Mouse (Mus musculus) mouse embryonic stem cell (cell line): ENCODE data around the gene Kcnmb4.

Experiments
- in situ Hi-C, 2 experiments: fragments of 300-500 bp; cut with MboI; formaldehyde crosslinking; loops; 1 replicate in 1 of 2; 3 replicates in 1 of 2; pipeline ENCODE4 v1.14.3; 2019 to 2020; ENCODE audit warnings: low sequenced_read_pairs in 2 of 2, low pct_unique_long_range_greater_than_20kb in 1 of 2, mixed read lengths in 1 of 2; ENCODE audit not compliant: unreplicated experiment in 1 of 2

The Kcnmb4 gene

GRCm38 (mm10) chr10:116382826-116383685, 90.6 kb downstream of the Kcnmb4 start:
- in situ Hi-C loops, result no loop called here

GRCm38 (mm10) chr10:116376853-116377252, 96.8 kb downstream of the Kcnmb4 start:
- in situ Hi-C loops, result no loop called here

- in situ Hi-C loops, result no loop called here
These were observed 99.6 kb downstream of the Kcnmb4 start for GRCm38 (mm10) chr10:116374111-116374510.

GRCm38 (mm10) chr10:116370991-116371725, 102.5 kb downstream of the Kcnmb4 start:
- in situ Hi-C loops, result no loop called here
